Mouse (Mus musculus) heart, adult 2 months (tissue): ENCODE measurements at regions not wholly inside any gene's neighbourhood (a gene's known extent, or its start where the extent isn't known, plus 50 kb on each side); places are given as distances from the start of the nearest gene placed in this dataset.

Experiments used
- DNase-seq, 2 experiments: peaks; one replicate each; pipeline ENCODE4 v3.0.0; 2021
- H3K27ac ChIP-seq: fragments of 200-600 bp; 2 replicates; pipeline ENCODE4 v1.8.1; 2022
- H3K27me3 ChIP-seq: fragments of 200-500 bp; 2 replicates; pipeline ENCODE4 v1.6.1; 2012; ENCODE audit warnings: mild to moderate bottlenecking, low read length, inconsistent platforms, mixed read lengths; ENCODE audit not compliant: control insufficient read depth, insufficient read depth
- H3K36me3 ChIP-seq: fragments of 200-500 bp; 2 replicates; pipeline ENCODE4 v1.6.1; 2012; ENCODE audit warnings: low read length, inconsistent platforms; ENCODE audit not compliant: control insufficient read depth, insufficient read depth
- H3K4me1 ChIP-seq: fragments of 200-500 bp; 2 replicates; pipeline ENCODE4 v1.6.1; 2011; ENCODE audit warnings: low read length; ENCODE audit not compliant: control insufficient read depth, insufficient read depth
- H3K4me3 ChIP-seq: fragments of 200-600 bp; 2 replicates; pipeline ENCODE4 v1.8.1; 2022
- H3K79me2 ChIP-seq: fragments of 200-500 bp; replicated peaks from 2 replicates; pipeline ENCODE4 v1.6.1; 2012; ENCODE audit warnings: mild to moderate bottlenecking, inconsistent platforms, low read length, moderate library complexity, mixed read lengths; ENCODE audit not compliant: control insufficient read depth, insufficient read depth
- H3K9ac ChIP-seq: fragments of 200-500 bp; 2 replicates; pipeline ENCODE4 v1.6.1; 2012; ENCODE audit warnings: low read depth, mild to moderate bottlenecking, control low read depth, inconsistent platforms, low read length, mixed read lengths
- CTCF ChIP-seq: fragments of 200-600 bp; IDR thresholded peaks from 2 replicates; pipeline ENCODE4 v1.8.1; 2022; ENCODE audit warnings: antibody characterized with exemption, mild to moderate bottlenecking, moderate library complexity
- EP300 ChIP-seq: fragments of 200-500 bp; IDR thresholded peaks from 2 replicates; pipeline ENCODE4 v1.6.1; 2011; ENCODE audit warnings: low read depth, low read length, control low read depth; ENCODE audit not compliant: insufficient read depth
- POLR2A ChIP-seq: fragments of 200-500 bp; IDR thresholded peaks from 2 replicates; pipeline ENCODE4 v1.6.1; 2011; ENCODE audit warnings: mild to moderate bottlenecking, low read depth, low read length, control low read depth; ENCODE audit not compliant: insufficient read depth
- WGBS: fragments of 180-500 bp; shearing (Covaris S2); methylation state at CpG from one replicate; pipeline ENCODE4 v1.1.7; 2018; 5-methylcytosine and 5-hydroxymethylcytosine counted together
- intact Hi-C: fragments of 180-260 bp; cut with DNase I; formaldehyde crosslinking; loops from one replicate; pipeline ENCODE4 v1.15.1; 2025

GRCm38 (mm10) chr5:132594796-132595195 is 51.7 kb upstream of the Auts2 start:
- Histone ChIP-seq H3K4me3 (no peak overlapping the region), H3K27me3 (no peaks in the 10 kb centered on the region), H3K9ac (no peak overlapping the region), H3K36me3 (no peaks in the 10 kb centered on the region), H3K4me1 (no peaks in the 10 kb centered on the region), H3K79me2 (no peaks in the 10 kb centered on the region), H3K27ac (no peak overlapping the region)
- intact Hi-C loops, result no loop called here
- TF ChIP-seq EP300, result no peak
- no peak for TF ChIP-seq CTCF
- no peak for TF ChIP-seq POLR2A
- WGBS, result 49% methylated on average over 6 of the region's 6 CpGs
- no peak for DNase-seq
